Mouse (Mus musculus): ENCODE results near the gene Coq5. TPM values are rescaled to one million over a fixed set of nuclear protein-coding genes. Genes with fewer than 3 reads are reported as not detected.

The Coq5 gene
- polyA plus RNA-seq, 1 experiment from 2014 or later, result 19.6 TPM

DNA sequence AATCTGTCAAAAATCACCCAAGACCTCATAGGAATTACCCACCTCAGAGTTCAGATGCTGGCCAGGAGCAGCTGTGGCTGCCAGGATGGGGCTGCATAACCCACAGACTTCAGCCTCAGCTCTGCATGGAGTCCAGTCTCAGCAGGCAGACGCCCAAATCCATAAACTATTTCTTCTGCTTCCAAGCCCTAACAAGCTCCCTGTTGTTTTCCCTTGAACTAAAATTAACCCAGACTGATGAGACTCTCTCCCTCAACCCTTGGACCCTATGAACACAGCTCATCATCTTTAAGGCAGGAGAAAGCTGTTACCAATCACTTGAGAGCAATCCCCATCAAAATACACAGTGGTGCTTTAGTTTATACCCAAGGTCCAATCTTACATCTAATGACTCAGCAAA lies 24.0 kb upstream of the Coq5 start:
- Histone ChIP-seq H3K27ac (ENCODE audit: low read depth) (no peak overlapping the region), H3K4me2 (ENCODE audit: low read depth, low read length) (no peak overlapping the region), H3K27me3 (ENCODE audit: insufficient read depth, low read length) (no peaks in the 10 kb centered on the region), H3K9me3 (ENCODE audit: low read length) (no peaks in the 10 kb centered on the region), H3K36me3 (replicated peaks; ENCODE audit: insufficient read depth, low read length) (peaks cover 67% of the 10 kb centered on the region), H3K9ac (replicated peaks) (no peak overlapping the region), H3K4me1 (ENCODE audit: insufficient read depth) (no peaks in the 10 kb centered on the region), H3K4me3 (ENCODE audit: low read depth, low read length) (no peak overlapping the region)
- no peak for TF ChIP-seq CTCF (IDR thresholded peaks at IDR 0.05; ENCODE audit: low read depth)
- no peak for TF ChIP-seq EP300 (IDR thresholded peaks at IDR 0.05; ENCODE audit: low read depth)
- DNase-seq (no peak), ATAC-seq (no peak)
- 88% methylated on average over 1 of the region's 1 CpGs for WGBS (ENCODE audit: insufficient replicate concordance)

DNA sequence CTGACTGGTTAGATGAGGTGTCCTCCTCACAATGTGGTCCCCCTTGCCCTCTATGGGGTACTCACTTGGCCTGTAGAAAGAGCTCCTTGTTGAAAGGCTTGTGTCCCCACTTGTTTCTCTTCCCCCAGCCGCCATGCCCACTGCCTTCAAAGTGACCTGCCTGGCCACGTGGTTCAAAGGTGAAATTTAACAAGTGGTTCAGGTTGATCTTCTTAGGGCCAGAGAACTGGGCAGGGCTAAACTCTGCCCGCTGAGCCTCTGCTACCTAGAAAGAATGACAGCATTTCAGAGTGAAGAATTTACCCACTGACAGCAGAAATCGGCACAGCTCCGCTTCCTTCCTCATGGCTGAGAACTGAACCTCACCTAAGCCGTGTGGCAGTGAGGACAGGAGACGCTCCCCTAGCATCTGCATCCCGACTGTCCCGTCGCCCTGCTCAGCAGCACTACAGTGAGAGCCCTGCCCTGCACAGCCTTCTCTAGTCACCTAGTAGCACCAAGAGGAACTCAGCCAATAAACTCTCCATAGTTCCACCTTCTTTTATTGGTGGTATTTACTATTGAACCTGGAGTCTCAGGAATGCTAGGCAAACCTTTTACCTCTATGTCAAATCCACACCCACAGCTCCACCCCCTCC lies 22.4 kb upstream of the Coq5 start:
- H3K36me3 ChIP-seq (replicated peaks; ENCODE audit: insufficient read depth, low read length), result peaks cover 60% of the 10 kb centered on the region
- no peaks in the 10 kb centered on the region for H3K9me3 ChIP-seq (ENCODE audit: low read length)
- ATAC-seq, result no peak

DNA sequence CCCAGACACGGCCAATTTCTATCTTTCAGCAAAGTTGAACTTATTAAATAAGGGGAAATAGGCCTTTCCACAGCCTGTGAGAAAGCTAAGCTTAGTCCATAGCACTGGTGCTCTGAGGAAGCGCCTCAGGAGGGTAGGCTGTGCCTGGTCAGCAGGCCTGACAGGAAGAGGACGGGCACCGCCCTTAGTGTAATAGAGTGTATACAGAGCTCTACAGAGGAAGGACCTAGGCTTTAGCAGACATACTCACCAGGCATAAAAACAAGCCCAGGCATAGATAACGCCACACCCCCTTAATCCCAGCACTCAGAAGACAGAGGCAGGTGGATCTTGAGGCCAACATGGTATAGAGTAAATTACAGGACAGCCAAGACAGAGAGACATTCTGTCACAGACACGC lies 19.1 kb upstream of the Coq5 start:
- Histone ChIP-seq H3K36me3 (replicated peaks; ENCODE audit: insufficient read depth, low read length) (peaks cover 77% of the 10 kb centered on the region), H3K4me1 (ENCODE audit: insufficient read depth) (peaks cover 16% of the 10 kb centered on the region)
- WGBS (ENCODE audit: insufficient replicate concordance), result 76% methylated on average over 6 of the region's 6 CpGs

More for the DNA sequence above, 22.4 kb upstream of the Coq5 start:
- no peak overlapping the region for H3K4me3 ChIP-seq (ENCODE audit: low read depth, low read length)
- H3K4me2 ChIP-seq (ENCODE audit: low read depth, low read length), result no peak overlapping the region
- 90% methylated on average over 10 of the region's 10 CpGs for WGBS (ENCODE audit: insufficient replicate concordance)
- peaks cover 7% of the 10 kb centered on the region; the same call in 1 of the 2 replicates for H3K4me1 ChIP-seq (ENCODE audit: insufficient read depth)
- DNase-seq, result no peak
- no peak overlapping the region for H3K9ac ChIP-seq (replicated peaks)
- no peak for TF ChIP-seq CTCF (IDR thresholded peaks at IDR 0.05; ENCODE audit: low read depth)
- TF ChIP-seq EP300 (IDR thresholded peaks at IDR 0.05; ENCODE audit: low read depth), result no peak
- no peak overlapping the region for H3K27ac ChIP-seq (ENCODE audit: low read depth)
- H3K27me3 ChIP-seq (ENCODE audit: insufficient read depth, low read length), result no peaks in the 10 kb centered on the region

DNA sequence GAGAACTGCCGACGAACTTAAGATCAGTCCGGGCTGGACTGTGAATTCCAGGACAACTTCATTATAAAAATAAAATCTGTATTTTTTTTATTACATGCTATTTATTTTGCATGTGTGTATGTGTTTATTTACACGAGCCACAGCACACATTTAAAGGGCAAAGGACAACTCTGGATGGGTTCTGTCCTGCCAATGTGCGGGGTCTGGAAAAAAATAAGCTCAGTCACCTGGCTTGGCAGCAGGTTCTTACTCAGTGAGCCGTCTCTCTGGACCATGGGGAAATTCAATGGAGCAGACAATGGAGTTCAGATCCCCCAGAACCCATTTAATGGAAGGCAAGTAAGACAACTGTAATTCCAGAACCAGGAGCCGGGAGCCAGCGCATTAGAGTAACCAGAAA lies 18.3 kb upstream of the Coq5 start:
- TF ChIP-seq CTCF (IDR thresholded peaks at IDR 0.05; ENCODE audit: low read depth) (no peak), EP300 (IDR thresholded peaks at IDR 0.05; ENCODE audit: low read depth) (no peak)
- ATAC-seq (no peak), DNase-seq (no peak)
- Histone ChIP-seq H3K4me2 (ENCODE audit: low read depth, low read length) (no peak overlapping the region), H3K4me3 (ENCODE audit: low read depth, low read length) (no peak overlapping the region), H3K27me3 (ENCODE audit: insufficient read depth, low read length) (no peaks in the 10 kb centered on the region), H3K9ac (replicated peaks) (no peak overlapping the region), H3K9me3 (ENCODE audit: low read length) (no peaks in the 10 kb centered on the region), H3K36me3 (replicated peaks; ENCODE audit: insufficient read depth, low read length) (peaks cover 69% of the 10 kb centered on the region), H3K4me1 (ENCODE audit: insufficient read depth) (peaks cover 23% of the 10 kb centered on the region), H3K27ac (ENCODE audit: low read depth) (no peak overlapping the region)
- WGBS (ENCODE audit: insufficient replicate concordance), result 82% methylated on average over 8 of the region's 8 CpGs

More for the DNA sequence above, 19.1 kb upstream of the Coq5 start:
- no peaks in the 10 kb centered on the region for H3K9me3 ChIP-seq (ENCODE audit: low read length)
- TF ChIP-seq EP300 (IDR thresholded peaks at IDR 0.05; ENCODE audit: low read depth) (no peak), CTCF (IDR thresholded peaks at IDR 0.05; ENCODE audit: low read depth) (no peak)
- no peak for ATAC-seq
- no peak overlapping the region for H3K27ac ChIP-seq (ENCODE audit: low read depth)
- H3K27me3 ChIP-seq (ENCODE audit: insufficient read depth, low read length), result no peaks in the 10 kb centered on the region
- no peak overlapping the region for H3K4me2 ChIP-seq (ENCODE audit: low read depth, low read length)
- H3K9ac ChIP-seq (replicated peaks), result no peak overlapping the region
- no peak overlapping the region for H3K4me3 ChIP-seq (ENCODE audit: low read depth, low read length)
- no peak for DNase-seq

DNA sequence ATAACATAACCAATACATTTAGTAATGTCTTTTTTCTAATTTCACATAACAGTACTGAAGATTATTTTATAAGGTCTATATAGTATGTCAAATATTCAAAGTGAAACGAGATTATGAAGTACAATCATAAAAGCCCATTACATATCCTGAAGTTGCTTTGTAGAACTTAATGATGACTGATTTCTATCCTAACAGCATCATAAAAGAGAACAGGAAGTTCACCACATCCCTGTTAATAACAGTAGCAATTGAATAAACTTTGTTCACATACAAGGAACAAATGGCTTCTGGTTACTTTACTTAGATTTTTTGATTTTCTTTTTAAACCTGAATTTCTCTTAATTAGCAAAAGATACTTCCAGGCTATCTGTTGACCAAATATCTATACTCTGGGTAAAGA lies 17.6 kb upstream of the Coq5 start:
- DNase-seq, result no peak
- H3K36me3 ChIP-seq (replicated peaks; ENCODE audit: insufficient read depth, low read length), result peaks cover 65% of the 10 kb centered on the region
- WGBS (ENCODE audit: insufficient replicate concordance), result 86% methylated on average over 1 of the region's 1 CpGs

DNA sequence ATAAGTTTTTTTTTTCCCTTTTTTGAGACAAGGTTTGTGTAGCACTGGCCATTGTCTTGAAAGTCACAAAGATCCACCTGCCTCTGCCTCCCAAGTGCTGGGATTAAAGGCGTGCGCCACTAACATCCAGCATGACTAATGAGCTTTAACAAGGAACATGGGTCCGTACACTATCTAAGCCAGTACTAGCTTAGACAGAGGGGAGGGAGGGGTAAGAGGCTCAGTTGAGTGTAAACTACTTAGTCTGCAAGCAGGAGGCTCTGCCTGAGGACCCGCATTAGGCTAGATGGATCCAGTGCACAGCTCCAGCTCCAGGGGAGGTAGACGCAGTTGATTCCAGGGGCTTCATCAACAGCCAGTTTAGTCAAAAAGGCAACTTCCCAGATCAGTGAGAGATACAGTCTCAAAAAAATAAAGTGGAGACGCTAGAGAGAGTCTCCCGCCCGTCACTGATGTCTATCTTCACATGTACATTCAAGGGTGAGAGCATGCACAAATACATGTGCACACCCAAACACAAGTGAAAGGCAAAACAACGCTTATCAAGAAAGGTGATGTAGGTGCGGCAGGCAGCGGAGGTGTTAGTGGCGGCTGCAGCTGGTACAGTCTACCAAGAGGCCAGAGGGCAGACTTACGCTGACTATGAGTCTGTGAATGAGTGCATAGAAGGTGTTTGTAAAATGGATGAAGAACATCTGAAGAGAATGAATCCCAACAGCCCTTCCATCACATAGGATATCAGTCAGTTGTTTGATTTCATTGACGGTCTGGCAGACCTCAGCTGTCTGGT lies 16.8 kb upstream of the Coq5 start:
- no peaks in the 10 kb centered on the region for H3K9me3 ChIP-seq (ENCODE audit: low read length)
- peaks cover 57% of the 10 kb centered on the region for H3K36me3 ChIP-seq (replicated peaks; ENCODE audit: insufficient read depth, low read length)
- TF ChIP-seq CTCF (IDR thresholded peaks at IDR 0.05; ENCODE audit: low read depth) (no peak), EP300 (IDR thresholded peaks at IDR 0.05; ENCODE audit: low read depth) (no peak)
- H3K4me3 ChIP-seq (ENCODE audit: low read depth, low read length), result no peak overlapping the region
- no peak for ATAC-seq
- H3K9ac ChIP-seq (replicated peaks), result no peak overlapping the region
- no peaks in the 10 kb centered on the region for H3K27me3 ChIP-seq (ENCODE audit: insufficient read depth, low read length)
- H3K27ac ChIP-seq (ENCODE audit: low read depth), result no peak overlapping the region
- peaks cover 34% of the 10 kb centered on the region for H3K4me1 ChIP-seq (ENCODE audit: insufficient read depth)
- H3K4me2 ChIP-seq (ENCODE audit: low read depth, low read length), result no peak overlapping the region
- 86% methylated on average over 14 of the region's 14 CpGs for WGBS (ENCODE audit: insufficient replicate concordance)
- no peak for DNase-seq

More for the DNA sequence above, 17.6 kb upstream of the Coq5 start:
- Histone ChIP-seq H3K27ac (ENCODE audit: low read depth) (no peak overlapping the region), H3K9ac (replicated peaks) (no peak overlapping the region), H3K4me2 (ENCODE audit: low read depth, low read length) (no peak overlapping the region), H3K9me3 (ENCODE audit: low read length) (no peaks in the 10 kb centered on the region), H3K4me3 (ENCODE audit: low read depth, low read length) (no peak overlapping the region), H3K4me1 (ENCODE audit: insufficient read depth) (peaks cover 30% of the 10 kb centered on the region), H3K27me3 (ENCODE audit: insufficient read depth, low read length) (no peaks in the 10 kb centered on the region)
- TF ChIP-seq EP300 (IDR thresholded peaks at IDR 0.05; ENCODE audit: low read depth) (no peak), CTCF (IDR thresholded peaks at IDR 0.05; ENCODE audit: low read depth) (no peak)
- no peak for ATAC-seq

All from liver, postnatal 0 days (tissue).